Mouse (Mus musculus): ENCODE results near the gene Spire2. TPM values are rescaled to one million over a fixed set of nuclear protein-coding genes. Genes with fewer than 3 reads are reported as not detected.

The Spire2 gene
- polyA plus RNA-seq, 1 experiment from 2014 or later: 0.89 TPM

GRCm38 (mm10) chr8:123331301-123331700, 1.2 kb upstream of the Spire2 start:
- Histone ChIP-seq H3K4me3 (ENCODE audit: low read length) (no peak overlapping the region), H3K4me2 (ENCODE audit: low read depth, low read length) (no peak overlapping the region), H3K9me3 (ENCODE audit: control insufficient read depth, low read length) (no peaks in the 10 kb centered on the region), H3K4me1 (ENCODE audit: control insufficient read depth, insufficient read depth, low read length) (peaks cover 20% of the 10 kb centered on the region), H3K9ac (ENCODE audit: low read depth, low read length) (no peak overlapping the region), H3K27me3 (replicated peaks; ENCODE audit: control insufficient read depth, insufficient read depth, low read length) (no peaks in the 10 kb centered on the region), H3K27ac (ENCODE audit: low read length) (no peak overlapping the region), H3K36me3 (ENCODE audit: control insufficient read depth, insufficient read depth, low read length) (no peaks in the 10 kb centered on the region)
- WGBS: 76% methylated on average over 2 of the region's 2 CpGs
- no peak for ATAC-seq

DNA sequence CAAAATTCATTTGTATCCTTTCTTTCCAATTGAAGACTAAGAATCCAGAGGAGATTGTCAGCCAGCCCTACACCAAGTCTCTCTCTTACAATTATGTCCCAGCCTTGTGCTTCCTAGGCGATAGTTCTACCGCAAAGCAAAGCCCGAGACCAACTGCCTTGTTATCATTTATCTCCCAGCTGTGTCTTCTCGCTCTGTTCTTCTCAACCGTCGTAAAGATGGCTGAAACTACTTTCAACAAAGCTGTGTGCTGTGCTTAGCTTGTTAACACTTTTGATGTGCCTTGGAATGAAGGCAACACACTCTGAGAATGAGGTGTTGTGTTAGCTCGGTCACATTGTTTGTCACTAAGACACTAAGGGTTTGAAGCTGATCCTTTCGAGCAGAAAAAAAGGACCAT, 703 bp upstream of the Spire2 start:
- H3K4me1 ChIP-seq (ENCODE audit: control insufficient read depth, insufficient read depth, low read length): peaks cover 20% of the 10 kb centered on the region
- H3K9me3 ChIP-seq (ENCODE audit: control insufficient read depth, low read length): no peaks in the 10 kb centered on the region
- no peak for ATAC-seq
- H3K27me3 ChIP-seq (replicated peaks; ENCODE audit: control insufficient read depth, insufficient read depth, low read length): no peaks in the 10 kb centered on the region
- peak overlapping the region; percentile 63; the same call in 1 of the 2 replicates for H3K4me3 ChIP-seq (ENCODE audit: low read length)
- no peaks in the 10 kb centered on the region for H3K36me3 ChIP-seq (ENCODE audit: control insufficient read depth, insufficient read depth, low read length)
- H3K4me2 ChIP-seq (ENCODE audit: low read depth, low read length): no peak overlapping the region
- no peak overlapping the region for H3K27ac ChIP-seq (ENCODE audit: low read length)
- H3K9ac ChIP-seq (ENCODE audit: low read depth, low read length): no peak overlapping the region
- WGBS: 20% methylated on average over 8 of the region's 8 CpGs

DNA sequence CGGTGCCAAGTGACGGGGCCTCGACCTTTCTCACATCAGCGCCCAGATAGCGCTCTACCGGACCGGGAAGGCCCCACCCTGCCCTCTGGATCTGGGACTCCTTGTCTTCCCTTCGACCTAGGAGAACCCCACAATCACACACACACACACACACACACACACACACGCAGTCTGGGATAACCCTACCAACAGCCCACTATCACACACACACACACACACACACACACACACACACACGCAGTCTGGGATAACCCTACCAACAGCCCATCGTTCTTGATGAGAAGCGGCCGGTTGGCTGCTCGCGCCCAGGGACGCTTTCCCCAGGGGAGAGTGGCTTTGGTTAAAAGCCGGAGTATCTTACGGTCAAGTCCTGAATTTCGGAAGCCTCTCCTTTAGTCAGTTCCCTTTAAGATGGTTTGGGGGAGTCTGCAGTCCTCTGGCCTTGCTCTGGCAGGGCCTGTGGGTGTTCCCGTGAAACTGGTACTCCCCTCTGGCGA, 626 bp downstream of the Spire2 start:
- no peaks in the 10 kb centered on the region for H3K36me3 ChIP-seq (ENCODE audit: control insufficient read depth, insufficient read depth, low read length)
- H3K4me2 ChIP-seq (ENCODE audit: low read depth, low read length): peak overlapping the region; percentile 91
- H3K27ac ChIP-seq (ENCODE audit: low read length): no peak overlapping the region
- WGBS: 6% methylated on average over 19 of the region's 21 CpGs
- ATAC-seq: no peak; the same call in 1 of the 2 replicates
- H3K27me3 ChIP-seq (replicated peaks; ENCODE audit: control insufficient read depth, insufficient read depth, low read length): no peaks in the 10 kb centered on the region
- peak overlapping the region; percentile 63 for H3K4me3 ChIP-seq (ENCODE audit: low read length)
- H3K4me1 ChIP-seq (ENCODE audit: control insufficient read depth, insufficient read depth, low read length): peaks cover 23% of the 10 kb centered on the region
- H3K9ac ChIP-seq (ENCODE audit: low read depth, low read length): peak overlapping the region; percentile 65
- H3K9me3 ChIP-seq (ENCODE audit: control insufficient read depth, low read length): no peaks in the 10 kb centered on the region

DNA sequence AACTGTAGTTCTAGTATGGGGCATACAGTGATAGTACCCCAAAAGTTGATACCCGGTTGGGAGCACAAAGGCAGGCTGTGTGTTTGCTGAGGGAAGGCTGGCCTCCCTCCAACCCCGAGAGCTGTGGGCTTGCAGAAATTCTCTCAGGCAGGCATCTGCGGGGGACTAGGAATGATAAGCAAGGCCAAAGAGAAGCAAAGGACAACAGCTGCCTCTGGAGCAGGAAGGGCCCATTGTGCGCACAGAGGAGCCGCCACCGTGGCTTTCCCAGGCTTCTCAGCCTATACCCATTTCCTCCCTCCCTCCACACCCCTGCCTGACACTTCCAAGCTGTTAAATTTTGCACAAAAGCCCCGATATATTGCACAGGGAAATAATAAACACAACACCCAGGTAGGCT, 1.4 kb downstream of the Spire2 start:
- Histone ChIP-seq H3K4me2 (ENCODE audit: low read depth, low read length) (no peak overlapping the region), H3K9ac (ENCODE audit: low read depth, low read length) (no peak overlapping the region), H3K4me1 (ENCODE audit: control insufficient read depth, insufficient read depth, low read length) (peaks cover 23% of the 10 kb centered on the region), H3K27ac (ENCODE audit: low read length) (peak overlapping the region; percentile 0; the same call in 1 of the 2 replicates), H3K9me3 (ENCODE audit: control insufficient read depth, low read length) (no peaks in the 10 kb centered on the region), H3K27me3 (replicated peaks; ENCODE audit: control insufficient read depth, insufficient read depth, low read length) (no peaks in the 10 kb centered on the region), H3K4me3 (ENCODE audit: low read length) (no peak overlapping the region; the same call in 1 of the 2 replicates), H3K36me3 (ENCODE audit: control insufficient read depth, insufficient read depth, low read length) (no peaks in the 10 kb centered on the region)
- WGBS: 5% methylated on average over 7 of the region's 7 CpGs
- no peak for ATAC-seq

- no peak for ATAC-seq
- Histone ChIP-seq H3K4me3 (ENCODE audit: low read length) (no peak overlapping the region), H3K9me3 (ENCODE audit: control insufficient read depth, low read length) (no peaks in the 10 kb centered on the region), H3K27me3 (replicated peaks; ENCODE audit: control insufficient read depth, insufficient read depth, low read length) (no peaks in the 10 kb centered on the region), H3K4me1 (ENCODE audit: control insufficient read depth, insufficient read depth, low read length) (peaks cover 23% of the 10 kb centered on the region), H3K36me3 (ENCODE audit: control insufficient read depth, insufficient read depth, low read length) (no peaks in the 10 kb centered on the region), H3K4me2 (ENCODE audit: low read depth, low read length) (no peak overlapping the region), H3K9ac (ENCODE audit: low read depth, low read length) (no peak overlapping the region), H3K27ac (ENCODE audit: low read length) (no peak overlapping the region)
- 0% methylated on average over 1 of the region's 1 CpGs for WGBS
Observed at GRCm38 (mm10) chr8:123334467-123334866, 2.0 kb downstream of the Spire2 start.

- 0 out of 2 replicates have a peak, but pooled peaks cover 2% of the 10 kb centered on the region for H3K9me3 ChIP-seq (ENCODE audit: control insufficient read depth, low read length)
- H3K36me3 ChIP-seq (ENCODE audit: control insufficient read depth, insufficient read depth, low read length): no peaks in the 10 kb centered on the region
- H3K9ac ChIP-seq (ENCODE audit: low read depth, low read length): no peak overlapping the region
- ATAC-seq: peak; percentile 61
- no peaks in the 10 kb centered on the region for H3K27me3 ChIP-seq (replicated peaks; ENCODE audit: control insufficient read depth, insufficient read depth, low read length)
- H3K27ac ChIP-seq (ENCODE audit: low read length): no peak overlapping the region
- H3K4me2 ChIP-seq (ENCODE audit: low read depth, low read length): no peak overlapping the region
- peaks cover 12% of the 10 kb centered on the region for H3K4me1 ChIP-seq (ENCODE audit: control insufficient read depth, insufficient read depth, low read length)
- WGBS: 74% methylated on average over 3 of the region's 3 CpGs
- no peak overlapping the region for H3K4me3 ChIP-seq (ENCODE audit: low read length)
Observed at GRCm38 (mm10) chr8:123337475-123337874, 5.0 kb downstream of the Spire2 start.

DNA sequence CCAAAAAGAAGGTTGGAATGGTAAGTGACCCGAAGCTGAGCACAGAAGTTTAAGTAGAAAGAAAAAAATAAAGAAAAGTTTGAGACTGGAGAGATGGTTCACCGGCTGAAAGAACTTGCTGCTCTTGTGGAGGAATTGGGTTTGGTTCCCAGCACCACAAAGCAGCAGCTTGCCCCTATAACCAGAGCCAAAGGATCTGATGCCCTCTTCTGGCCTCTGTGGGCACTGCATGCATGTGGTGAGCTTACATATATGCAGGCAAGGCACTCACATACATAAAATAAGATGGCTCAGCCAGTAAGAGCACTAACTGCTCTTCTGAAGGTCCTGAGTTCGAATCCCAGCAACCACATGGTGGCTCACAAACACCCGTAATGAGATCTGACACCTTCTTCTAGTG, 7.6 kb downstream of the Spire2 start:
- no peak overlapping the region for H3K4me2 ChIP-seq (ENCODE audit: low read depth, low read length)
- no peak overlapping the region for H3K27ac ChIP-seq (ENCODE audit: low read length)
- 0 out of 2 replicates have a peak, but pooled peaks cover 2% of the 10 kb centered on the region for H3K9me3 ChIP-seq (ENCODE audit: control insufficient read depth, low read length)
- H3K36me3 ChIP-seq (ENCODE audit: control insufficient read depth, insufficient read depth, low read length): no peaks in the 10 kb centered on the region
- WGBS: 92% methylated on average over 4 of the region's 4 CpGs
- H3K4me3 ChIP-seq (ENCODE audit: low read length): no peak overlapping the region
- H3K27me3 ChIP-seq (replicated peaks; ENCODE audit: control insufficient read depth, insufficient read depth, low read length): no peaks in the 10 kb centered on the region
- peaks cover 3% of the 10 kb centered on the region; the same call in 1 of the 2 replicates for H3K4me1 ChIP-seq (ENCODE audit: control insufficient read depth, insufficient read depth, low read length)
- ATAC-seq: no peak
- H3K9ac ChIP-seq (ENCODE audit: low read depth, low read length): no peak overlapping the region

- ATAC-seq: peak; percentile 70
- peaks cover 3% of the 10 kb centered on the region; the same call in 1 of the 2 replicates for H3K4me1 ChIP-seq (ENCODE audit: control insufficient read depth, insufficient read depth, low read length)
- no peak overlapping the region for H3K4me3 ChIP-seq (ENCODE audit: low read length)
- H3K36me3 ChIP-seq (ENCODE audit: control insufficient read depth, insufficient read depth, low read length): no peaks in the 10 kb centered on the region
- WGBS: 71% methylated on average over 27 of the region's 27 CpGs
- no peak overlapping the region for H3K9ac ChIP-seq (ENCODE audit: low read depth, low read length)
- H3K4me2 ChIP-seq (ENCODE audit: low read depth, low read length): no peak overlapping the region
- H3K27me3 ChIP-seq (replicated peaks; ENCODE audit: control insufficient read depth, insufficient read depth, low read length): no peaks in the 10 kb centered on the region
- 0 out of 2 replicates have a peak, but pooled peaks cover 2% of the 10 kb centered on the region for H3K9me3 ChIP-seq (ENCODE audit: control insufficient read depth, low read length)
- H3K27ac ChIP-seq (ENCODE audit: low read length): 0 out of 2 replicates have a peak overlapping the region, but pooled peaks have one; percentile 49
Observed at GRCm38 (mm10) chr8:123341040-123342015, 8.8 kb downstream of the Spire2 start.

DNA sequence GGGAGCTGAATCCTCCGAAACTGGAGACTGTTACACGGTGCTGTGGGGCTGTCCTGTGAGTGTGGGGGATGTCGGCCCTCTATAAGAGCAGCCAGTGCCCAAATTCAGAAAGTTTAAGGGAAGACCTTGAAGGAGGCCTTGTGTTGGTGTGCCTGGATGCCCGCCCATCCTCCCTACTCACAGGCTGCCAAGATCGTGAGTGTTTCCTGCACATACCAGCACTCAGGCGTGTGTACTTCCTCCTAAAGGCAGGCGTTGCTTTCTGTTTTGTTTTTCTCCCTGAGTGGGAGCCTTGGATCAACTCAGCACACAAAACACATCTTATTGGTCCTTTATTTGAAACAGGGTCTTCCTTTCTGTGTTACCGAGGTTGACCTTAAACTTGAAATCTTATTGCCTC, 9.7 kb downstream of the Spire2 start:
- no peak overlapping the region for H3K27ac ChIP-seq (ENCODE audit: low read length)
- no peak for ATAC-seq
- no peak overlapping the region for H3K9ac ChIP-seq (ENCODE audit: low read depth, low read length)
- H3K4me3 ChIP-seq (ENCODE audit: low read length): no peak overlapping the region
- H3K36me3 ChIP-seq (ENCODE audit: control insufficient read depth, insufficient read depth, low read length): no peaks in the 10 kb centered on the region
- H3K9me3 ChIP-seq (ENCODE audit: control insufficient read depth, low read length): 0 out of 2 replicates have a peak, but pooled peaks cover 2% of the 10 kb centered on the region
- no peak overlapping the region for H3K4me2 ChIP-seq (ENCODE audit: low read depth, low read length)
- H3K27me3 ChIP-seq (replicated peaks; ENCODE audit: control insufficient read depth, insufficient read depth, low read length): no peaks in the 10 kb centered on the region
- H3K4me1 ChIP-seq (ENCODE audit: control insufficient read depth, insufficient read depth, low read length): peaks cover 3% of the 10 kb centered on the region; the same call in 1 of the 2 replicates
- 79% methylated on average over 8 of the region's 8 CpGs for WGBS

Measured in intestine, embryonic 16.5 days (tissue).